Comparison of ENCODE assay signal across 22 mouse cellular contexts in genomic region chr9:9245994-9246393, GRCm38 (mm10).
"Had no signal": no experiment of that assay in that cellular context is flagged by ENCODE, and none has a peak within 500 bp of the region (broad histone marks: within the 10 kb centered on the region; RNA-seq: fewer than 3 reads in every experiment).

No protein-coding gene starts in this region.

- H3K9me3 ChIP-seq: limb, embryonic 12.5 days; liver, embryonic 12.5 days; liver, embryonic 15.5 days; stomach, embryonic 15.5 days had no signal

- H3K9ac ChIP-seq: limb, embryonic 12.5 days; liver, embryonic 12.5 days; liver, embryonic 15.5 days; stomach, embryonic 15.5 days had no signal

- ATAC-seq: liver, embryonic 12.5 days had no signal

- DNase-seq: kidney, adult 2 months; kidney, postnatal 25 days; layer of hippocampus, adult 9-11 months; layer of hippocampus, postnatal 36 days; liver; lung, adult 2 months; lung, postnatal 14 days; lung, postnatal 4 days; midbrain, embryonic 14.5 days; right cerebral cortex, postnatal 14 days; right cerebral cortex, postnatal 4 days; thymus, adult 18-20 months; thymus, postnatal 14 days; thymus, postnatal 4 days had no signal

- H3K4me2 ChIP-seq: limb, embryonic 12.5 days; liver, embryonic 12.5 days; liver, embryonic 15.5 days; midbrain, embryonic 11.5 days; stomach, embryonic 15.5 days had no signal

- H3K27me3 ChIP-seq: limb, embryonic 12.5 days; liver, embryonic 12.5 days; liver, embryonic 15.5 days; stomach, embryonic 15.5 days had no signal

- H3K4me3 ChIP-seq: layer of hippocampus, adult 2 months; left cerebral cortex, adult 2 months; limb, embryonic 12.5 days; liver, embryonic 12.5 days; liver, embryonic 15.5 days; stomach, embryonic 15.5 days had no signal

- H3K27ac ChIP-seq: kidney, postnatal 0 days; layer of hippocampus, adult 2 months; left cerebral cortex, adult 2 months; limb, embryonic 12.5 days; liver, embryonic 12.5 days; liver, embryonic 15.5 days; stomach, embryonic 15.5 days had no signal

- H3K4me1 ChIP-seq: limb, embryonic 12.5 days; liver, embryonic 12.5 days; liver, embryonic 15.5 days had no signal

- H3K36me3 ChIP-seq: limb, embryonic 12.5 days; liver, embryonic 12.5 days; liver, embryonic 15.5 days; stomach, embryonic 15.5 days had no signal
